Mouse (Mus musculus): ENCODE data around the gene Aldh18a1.

DNA sequence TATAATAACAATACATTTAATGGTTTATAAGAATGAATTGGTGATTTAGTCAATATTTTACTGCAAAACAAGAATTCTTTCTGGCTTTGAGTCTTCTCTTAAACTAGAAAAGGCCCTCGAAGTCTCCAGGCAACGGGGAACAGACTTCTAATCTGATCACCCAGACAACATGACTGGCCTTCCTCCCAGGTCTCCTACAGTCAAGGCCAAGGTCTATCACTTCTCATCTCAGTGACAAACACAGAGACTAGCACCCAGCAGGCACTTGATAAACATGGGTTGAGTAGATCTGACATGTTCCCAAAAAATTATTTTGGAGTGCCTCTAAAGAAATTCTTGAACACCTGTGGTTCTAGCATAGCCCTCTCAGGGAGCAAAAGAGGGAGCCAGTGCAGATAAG lies 57.9 kb downstream of the Aldh18a1 start:
- TF ChIP-seq POLR2A (IDR thresholded peaks at IDR 0.05; ENCODE audit: insufficient read depth, low read length) (no peak), CTCF (IDR thresholded peaks at IDR 0.05; ENCODE audit: low read depth, low read length) (no peak)

Measured in ES-Bruce4 (cell line).